Mouse (Mus musculus) hindbrain, postnatal 0 days (tissue): Measurements from ENCODE around the gene Ebf1. TPM values are rescaled to one million over a fixed set of nuclear protein-coding genes. Genes with fewer than 3 reads are reported as not detected.
A peak's percentile ranks its signal among the peaks of the same experiment; 100 is the strongest.

ENCODE experiments used
- ATAC-seq: fragments of 200-750 bp; cut with Nextera tagmentation; 2 replicates; pipeline ENCODE4 v1.8.0; 2017; ENCODE audit warnings: mild to moderate bottlenecking, moderate TSS enrichment, moderate library complexity
- DNase-seq: peaks from one replicate; pipeline ENCODE4 v3.0.0-alpha.2; 2015; ENCODE audit warnings: low spot score
- H3K27ac ChIP-seq: fragments of 300-500 bp; sonication (generic); 2 replicates; pipeline ENCODE4 v1.5.1; 2014; ENCODE audit warnings: mild to moderate bottlenecking
- H3K27me3 ChIP-seq: fragments of 300-500 bp; sonication (generic); 2 replicates; pipeline ENCODE4 v1.6.1; 2014; ENCODE audit warnings: low read length, mixed read lengths; ENCODE audit not compliant: insufficient read depth
- H3K36me3 ChIP-seq: fragments of 300-500 bp; sonication (generic); 2 replicates; pipeline ENCODE4 v1.6.1; 2014; ENCODE audit warnings: low read length, mixed read lengths; ENCODE audit not compliant: insufficient read depth
- H3K4me1 ChIP-seq: fragments of 300-500 bp; sonication (generic); 2 replicates; pipeline ENCODE4 v1.6.1; 2014; ENCODE audit warnings: antibody characterized with exemption, low read length, mixed read lengths; ENCODE audit not compliant: insufficient read depth
- H3K4me2 ChIP-seq: fragments of 300-500 bp; sonication (generic); 2 replicates; pipeline ENCODE4 v1.6.1; 2014; ENCODE audit warnings: low read depth, mild to moderate bottlenecking, low read length, moderate library complexity, mixed read lengths
- H3K4me3 ChIP-seq: fragments of 300-500 bp; sonication (generic); 2 replicates; pipeline ENCODE4 v1.5.1; 2014; ENCODE audit warnings: low read length
- H3K9ac ChIP-seq: fragments of 300-500 bp; sonication (generic); replicated peaks from 2 replicates; pipeline ENCODE4 v1.6.1; 2014; ENCODE audit warnings: mild to moderate bottlenecking, low read length, moderate library complexity, mixed read lengths
- H3K9me3 ChIP-seq: fragments of 300-500 bp; sonication (generic); 2 replicates; pipeline ENCODE4 v1.6.1; 2016; ENCODE audit warnings: low read length, mixed read lengths
- CTCF ChIP-seq: IDR thresholded peaks from 2 replicates; pipeline ENCODE4 v1.5.1; 2016; ENCODE audit warnings: antibody characterized with exemption, control low read depth, low read depth
- WGBS: fragments of 180-500 bp; shearing (Covaris S2); extraction: QIAGEN DNeasy Blood & Tissue Kit; methylation state at CpG from one replicate; pipeline ENCODE4 v1.1.7; 2014; 5-methylcytosine and 5-hydroxymethylcytosine counted together
- polyA plus RNA-seq: library from polyadenylated mRNA; unstranded; fragments of >200 nt; fragmentation: Nextera tagmentation; extraction: Ambion mirVana; gene quantifications from 2 replicates; pipeline ENCODE4 v1.2.1, GENCODE M21; 2015
- total RNA-seq: library from RNA; depleted of rRNA; stranded (reverse); fragments of >200 nt; gene quantifications from 2 replicates; pipeline ENCODE4 v1.2.3, GENCODE M21; 2014

Ebf1 gene
- total and polyA plus RNA-seq, 2 experiments from 2014 or later, result 67.1 to 71.7 TPM

- no peak overlapping the region for H3K27ac ChIP-seq
- H3K36me3 ChIP-seq, result no peaks in the 10 kb centered on the region
- no peak overlapping the region for H3K4me3 ChIP-seq
- no peaks in the 10 kb centered on the region for H3K4me1 ChIP-seq
- ATAC-seq (no peak), DNase-seq (no peak)
- no peaks in the 10 kb centered on the region for H3K27me3 ChIP-seq
- no peak overlapping the region for H3K4me2 ChIP-seq
- TF ChIP-seq CTCF, result no peak
- no peak overlapping the region for H3K9ac ChIP-seq
- 86% methylated on average over 2 of the region's 2 CpGs for WGBS
- H3K9me3 ChIP-seq, result no peaks in the 10 kb centered on the region
These were observed 114.6 kb downstream of the Ebf1 start for GRCm38 (mm10) chr11:44731763-44732162.

- H3K4me1 ChIP-seq, result no peaks in the 10 kb centered on the region
- no peak overlapping the region for H3K27ac ChIP-seq
- ATAC-seq (no peak), DNase-seq (no peak)
- no peak overlapping the region for H3K9ac ChIP-seq
- 42% methylated on average over 2 of the region's 2 CpGs for WGBS
- no peaks in the 10 kb centered on the region for H3K36me3 ChIP-seq
- no peaks in the 10 kb centered on the region for H3K27me3 ChIP-seq
- no peak for TF ChIP-seq CTCF
- H3K4me3 ChIP-seq, result no peak overlapping the region
- no peaks in the 10 kb centered on the region for H3K9me3 ChIP-seq
- no peak overlapping the region for H3K4me2 ChIP-seq
These were observed 116.2 kb downstream of the Ebf1 start for GRCm38 (mm10) chr11:44733276-44733675.

- Histone ChIP-seq H3K4me1 (peaks cover 12% of the 10 kb centered on the region), H3K9ac (no peak overlapping the region), H3K4me2 (no peak overlapping the region), H3K36me3 (no peaks in the 10 kb centered on the region), H3K4me3 (no peak overlapping the region), H3K27ac (no peak overlapping the region), H3K27me3 (no peaks in the 10 kb centered on the region), H3K9me3 (no peaks in the 10 kb centered on the region)
- DNase-seq, result no peak
- 90% methylated on average over 5 of the region's 5 CpGs for WGBS
- no peak for TF ChIP-seq CTCF
- ATAC-seq, result no peak
These were observed 120.9 kb downstream of the Ebf1 start for GRCm38 (mm10) chr11:44738046-44738445.

- H3K4me3 ChIP-seq, result no peak overlapping the region
- TF ChIP-seq CTCF, result no peak
- H3K4me1 ChIP-seq, result peaks cover 12% of the 10 kb centered on the region
- H3K9me3 ChIP-seq, result no peaks in the 10 kb centered on the region
- WGBS, result 22% methylated on average over 10 of the region's 10 CpGs
- peak overlapping the region; percentile 28; the same call in 1 of the 2 replicates for H3K4me2 ChIP-seq
- DNase-seq (peak; percentile 40), ATAC-seq (peak; percentile 80; the same call in 1 of the 2 replicates)
- no peaks in the 10 kb centered on the region for H3K36me3 ChIP-seq
- H3K27ac ChIP-seq, result no peak overlapping the region
- H3K27me3 ChIP-seq, result no peaks in the 10 kb centered on the region
- no peak overlapping the region for H3K9ac ChIP-seq
These were observed 121.7 kb downstream of the Ebf1 start for GRCm38 (mm10) chr11:44738820-44739219.

- H3K27ac ChIP-seq, result peak overlapping the region; percentile 54
- H3K27me3 ChIP-seq, result no peaks in the 10 kb centered on the region
- ATAC-seq (no peak), DNase-seq (no peak)
- no peak overlapping the region for H3K4me3 ChIP-seq
- TF ChIP-seq CTCF, result no peak
- no peaks in the 10 kb centered on the region for H3K9me3 ChIP-seq
- H3K4me1 ChIP-seq, result peaks cover 12% of the 10 kb centered on the region
- no peaks in the 10 kb centered on the region for H3K36me3 ChIP-seq
- no peak overlapping the region for H3K9ac ChIP-seq
- WGBS, result 13% methylated on average over 6 of the region's 6 CpGs
- peak overlapping the region; percentile 33 for H3K4me2 ChIP-seq
These were observed 123.3 kb downstream of the Ebf1 start for GRCm38 (mm10) chr11:44740278-44741041.

- ATAC-seq (peak; percentile 60), DNase-seq (peak; percentile 30)
- no peak for TF ChIP-seq CTCF
- H3K27me3 ChIP-seq, result no peaks in the 10 kb centered on the region
- WGBS, result 15% methylated on average over 20 of the region's 20 CpGs
- H3K4me2 ChIP-seq, result peak overlapping the region; percentile 33
- no peaks in the 10 kb centered on the region for H3K9me3 ChIP-seq
- H3K4me3 ChIP-seq, result no peak overlapping the region
- H3K9ac ChIP-seq, result no peak overlapping the region
- H3K27ac ChIP-seq, result peak overlapping the region; percentile 54; the same call in 1 of the 2 replicates
- H3K4me1 ChIP-seq, result peaks cover 12% of the 10 kb centered on the region
- no peaks in the 10 kb centered on the region for H3K36me3 ChIP-seq
These were observed 124.0 kb downstream of the Ebf1 start for GRCm38 (mm10) chr11:44741042-44741491.

GRCm38 (mm10) chr11:44744446-44744845 is 127.3 kb downstream of the Ebf1 start:
- no peaks in the 10 kb centered on the region for H3K27me3 ChIP-seq
- DNase-seq (no peak), ATAC-seq (no peak)
- H3K9me3 ChIP-seq, result no peaks in the 10 kb centered on the region
- H3K4me3 ChIP-seq, result no peak overlapping the region
- 64% methylated on average over 7 of the region's 7 CpGs for WGBS
- TF ChIP-seq CTCF, result no peak
- no peak overlapping the region for H3K9ac ChIP-seq
- H3K27ac ChIP-seq, result no peak overlapping the region
- peaks cover 9% of the 10 kb centered on the region for H3K4me1 ChIP-seq
- no peaks in the 10 kb centered on the region for H3K36me3 ChIP-seq
- no peak overlapping the region for H3K4me2 ChIP-seq
